Mouse (Mus musculus) frontal cortex, postnatal 10 days (tissue): ENCODE data around the gene Nbr1.

Experiments used
- DNase-seq, 2 experiments: peaks; one replicate each; pipeline ENCODE4 v3.0.0; 2022; ENCODE audit warnings: low spot score in 2 of 2, mixed read lengths in 1 of 2

Nbr1 gene

GRCm38 (mm10) chr11:101551751-101552475, at the start of gene Nbr1, which contains the start of gene Brca1:
Gene Nbr1 (plus strand): TSS chr11:101552149.
Gene Brca1 (minus strand): TSS chr11:101551955.
- DNase-seq = peak; percentile 78 to 90

GRCm38 (mm10) chr11:101506269-101506780, 45.6 kb upstream of the Nbr1 start:
- peak in 1 of 2 experiments; percentile 20 for DNase-seq

GRCm38 (mm10) chr11:101507090-101507489, 44.9 kb upstream of the Nbr1 start:
- no peak for DNase-seq

GRCm38 (mm10) chr11:101518937-101519336, 33.0 kb upstream of the Nbr1 start:
- DNase-seq = no peak

GRCm38 (mm10) chr11:101519364-101519763, 32.6 kb upstream of the Nbr1 start:
- no peak for DNase-seq

- no peak for DNase-seq
Observed at GRCm38 (mm10) chr11:101524446-101524845, 27.5 kb upstream of the Nbr1 start.

GRCm38 (mm10) chr11:101525056-101525455, 26.9 kb upstream of the Nbr1 start:
- DNase-seq = no peak

- DNase-seq = peak; percentile 21 to 51
Observed at GRCm38 (mm10) chr11:101525936-101526595, 25.9 kb upstream of the Nbr1 start.

GRCm38 (mm10) chr11:101526686-101527085, 25.3 kb upstream of the Nbr1 start:
- DNase-seq = no peak

- DNase-seq = no peak
Observed at GRCm38 (mm10) chr11:101543533-101543932, 8.4 kb upstream of the Nbr1 start.

GRCm38 (mm10) chr11:101544132-101544531, 7.8 kb upstream of the Nbr1 start:
- no peak for DNase-seq

GRCm38 (mm10) chr11:101548526-101548925, 3.4 kb upstream of the Nbr1 start:
- no peak for DNase-seq

- DNase-seq = peak; percentile 99 to 100
Observed at GRCm38 (mm10) chr11:101552476-101553300, 739 bp downstream of the Nbr1 start.

GRCm38 (mm10) chr11:101553354-101553930, 1.5 kb downstream of the Nbr1 start:
- DNase-seq = no peak

- DNase-seq = no peak
Observed at GRCm38 (mm10) chr11:101556541-101556940, 4.6 kb downstream of the Nbr1 start.

GRCm38 (mm10) chr11:101556954-101557353, 5.0 kb downstream of the Nbr1 start:
- DNase-seq = no peak

- peak in 1 of 2 experiments; percentile 37 for DNase-seq
Observed at GRCm38 (mm10) chr11:101562391-101562790, 10.4 kb downstream of the Nbr1 start.

- DNase-seq = no peak
Observed at GRCm38 (mm10) chr11:101568421-101568820, 16.5 kb downstream of the Nbr1 start.

GRCm38 (mm10) chr11:101576116-101576515, 24.2 kb downstream of the Nbr1 start:
- DNase-seq = no peak

GRCm38 (mm10) chr11:101581081-101581764, 29.3 kb downstream of the Nbr1 start:
- DNase-seq = no peak
